Mouse (Mus musculus): ENCODE measurements at regions not wholly inside any gene's neighbourhood (a gene's known extent, or its start where the extent isn't known, plus 50 kb on each side); places are given as distances from the start of the nearest gene placed in this dataset.
A peak's percentile ranks its signal among the peaks of the same experiment; 100 is the strongest.

DNA sequence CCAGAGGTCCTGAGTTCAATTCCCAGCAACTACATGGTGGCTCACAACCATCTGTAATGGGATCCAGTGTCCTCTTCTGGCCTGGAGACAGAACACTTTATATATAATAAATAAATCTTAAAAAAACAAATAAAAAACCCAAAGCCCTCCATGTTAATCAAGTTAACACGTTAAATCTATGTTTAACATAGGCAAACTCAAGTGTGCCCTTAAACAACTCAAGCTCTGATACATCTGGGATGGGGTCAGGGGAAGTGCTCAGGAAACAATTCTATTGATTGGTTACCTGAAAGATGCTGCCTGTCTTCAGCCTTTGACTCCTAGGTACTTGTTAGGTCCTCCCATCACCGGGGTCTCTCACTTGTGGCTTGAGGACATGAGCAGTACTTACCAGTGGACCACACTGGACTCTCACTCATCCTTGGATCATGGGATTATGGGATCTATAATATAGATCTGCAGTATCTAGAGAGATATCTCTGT, 89.1 kb upstream of the Cpm start:
- Histone ChIP-seq H3K27me3 (ENCODE audit: low read depth, poor library complexity, severe bottlenecking) (no peaks in the 10 kb centered on the region), H3K4me3 (no peak overlapping the region), H3K9me3 (replicated peaks) (no peaks in the 10 kb centered on the region), H3K4me1 (peaks cover 23% of the 10 kb centered on the region), H3K27ac (no peak overlapping the region), H3K36me3 (no peaks in the 10 kb centered on the region)
- DNase-seq (ENCODE audit: low spot score): no peak
- WGBS: 95% methylated on average over 2 of the region's 2 CpGs

DNA sequence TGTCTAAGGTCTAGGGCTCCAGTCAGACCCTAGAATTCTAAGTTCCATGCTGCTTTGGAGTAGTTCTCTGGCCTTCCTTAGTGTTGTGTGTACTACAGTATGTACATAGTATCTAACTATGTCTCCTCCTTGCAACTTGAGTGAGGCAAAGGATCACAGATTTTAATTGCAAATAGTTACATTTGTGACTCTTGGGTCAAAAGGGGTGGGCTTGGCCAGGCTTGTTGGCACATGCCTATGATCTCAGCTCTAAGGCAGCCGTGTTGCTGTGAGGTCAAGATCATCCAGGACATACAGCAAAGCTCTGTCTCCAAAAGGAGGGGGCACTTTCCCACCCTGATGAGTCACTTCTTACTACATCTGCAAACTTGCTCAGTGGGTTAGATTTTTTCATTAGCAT, 89.8 kb upstream of the Cpm start:
- peaks cover 18% of the 10 kb centered on the region for H3K4me1 ChIP-seq
- 80% methylated on average over 1 of the region's 1 CpGs for WGBS
- no peak overlapping the region for H3K27ac ChIP-seq
- H3K9me3 ChIP-seq (replicated peaks): no peaks in the 10 kb centered on the region
- DNase-seq (ENCODE audit: low spot score): no peak
- no peaks in the 10 kb centered on the region for H3K36me3 ChIP-seq
- no peak overlapping the region for H3K4me3 ChIP-seq
- no peaks in the 10 kb centered on the region for H3K27me3 ChIP-seq (ENCODE audit: low read depth, poor library complexity, severe bottlenecking)

DNA sequence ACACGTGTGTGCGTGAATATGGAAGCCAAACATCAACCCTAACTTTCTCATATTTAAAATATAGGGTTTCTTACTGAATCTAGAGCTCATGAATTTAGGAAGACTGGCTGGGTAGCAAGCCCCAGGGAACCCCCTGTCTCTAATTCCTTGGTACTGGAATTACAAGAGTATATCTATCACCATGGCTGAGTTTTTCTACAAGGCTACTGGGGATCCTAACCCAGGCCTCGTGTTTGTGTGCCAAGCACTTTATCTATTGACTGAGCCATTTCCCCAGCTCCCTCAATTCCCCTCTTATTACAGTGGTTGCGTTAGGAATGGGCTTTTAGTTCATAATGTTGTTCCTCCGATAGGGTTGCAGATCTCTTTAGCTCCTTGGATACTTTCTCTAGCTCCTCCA, 90.6 kb upstream of the Cpm start:
- Histone ChIP-seq H3K27ac (no peak overlapping the region), H3K36me3 (no peaks in the 10 kb centered on the region), H3K27me3 (ENCODE audit: low read depth, poor library complexity, severe bottlenecking) (no peaks in the 10 kb centered on the region), H3K4me3 (no peak overlapping the region), H3K9me3 (replicated peaks) (no peaks in the 10 kb centered on the region), H3K4me1 (peaks cover 10% of the 10 kb centered on the region)
- DNase-seq (ENCODE audit: low spot score): no peak
- WGBS: 87% methylated on average over 5 of the region's 5 CpGs

- DNase-seq (ENCODE audit: low spot score): no peak
- peaks cover 8% of the 10 kb centered on the region for H3K4me1 ChIP-seq
- WGBS: 94% methylated on average over 15 of the region's 15 CpGs
- H3K27me3 ChIP-seq (ENCODE audit: low read depth, poor library complexity, severe bottlenecking): no peaks in the 10 kb centered on the region
- H3K36me3 ChIP-seq: no peaks in the 10 kb centered on the region
- no peaks in the 10 kb centered on the region for H3K9me3 ChIP-seq (replicated peaks)
- no peak overlapping the region for H3K4me3 ChIP-seq
- no peak overlapping the region for H3K27ac ChIP-seq
These were observed 92.3 kb upstream of the Cpm start for GRCm38 (mm10) chr10:117536769-117537599.

DNA sequence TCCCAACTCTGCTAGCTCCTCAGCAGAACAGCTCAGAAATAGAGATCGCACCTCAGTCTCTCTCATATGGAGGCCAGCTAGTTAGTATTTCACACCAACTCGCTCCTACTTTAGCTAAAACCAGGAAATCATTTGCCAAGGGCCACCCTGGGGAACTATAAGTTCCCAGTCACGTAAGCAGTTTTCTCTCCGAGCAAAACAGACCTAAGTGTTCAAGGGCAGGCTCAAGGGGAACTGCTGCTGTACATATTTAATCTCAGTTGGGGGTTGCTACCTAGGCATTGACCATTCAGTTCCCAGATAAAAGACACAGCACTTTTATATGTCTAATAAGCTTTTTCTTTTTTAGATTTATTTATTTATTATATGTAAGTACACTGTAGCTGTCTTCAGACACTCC, 93.5 kb upstream of the Cpm start:
- WGBS: 87% methylated on average over 4 of the region's 4 CpGs
- Histone ChIP-seq H3K4me3 (no peak overlapping the region), H3K36me3 (no peaks in the 10 kb centered on the region), H3K4me1 (peaks cover 12% of the 10 kb centered on the region), H3K27ac (no peak overlapping the region), H3K9me3 (replicated peaks) (no peaks in the 10 kb centered on the region), H3K27me3 (ENCODE audit: low read depth, poor library complexity, severe bottlenecking) (no peaks in the 10 kb centered on the region)
- DNase-seq (ENCODE audit: low spot score): no peak

- 94% methylated on average over 12 of the region's 12 CpGs for WGBS
- no peak for DNase-seq (ENCODE audit: low spot score)
- Histone ChIP-seq H3K27me3 (ENCODE audit: low read depth, poor library complexity, severe bottlenecking) (no peaks in the 10 kb centered on the region), H3K9me3 (replicated peaks) (no peaks in the 10 kb centered on the region), H3K4me3 (no peak overlapping the region), H3K36me3 (no peaks in the 10 kb centered on the region), H3K27ac (no peak overlapping the region), H3K4me1 (peaks cover 19% of the 10 kb centered on the region)
These were observed 94.1 kb upstream of the Cpm start for GRCm38 (mm10) chr10:117534992-117535719.

GRCm38 (mm10) chr10:117534478-117534877, 94.8 kb upstream of the Cpm start:
- 92% methylated on average over 4 of the region's 4 CpGs for WGBS
- H3K36me3 ChIP-seq: no peaks in the 10 kb centered on the region

GRCm38 (mm10) chr10:117533541-117534386, 95.5 kb upstream of the Cpm start:
- Histone ChIP-seq H3K27ac (no peak overlapping the region), H3K36me3 (no peaks in the 10 kb centered on the region), H3K9me3 (replicated peaks) (no peaks in the 10 kb centered on the region), H3K4me1 (peaks cover 24% of the 10 kb centered on the region), H3K27me3 (ENCODE audit: low read depth, poor library complexity, severe bottlenecking) (no peaks in the 10 kb centered on the region), H3K4me3 (no peak overlapping the region)
- 90% methylated on average over 8 of the region's 8 CpGs for WGBS
- no peak for DNase-seq (ENCODE audit: low spot score)

More at GRCm38 (mm10) chr10:117534478-117534877, 94.8 kb upstream of the Cpm start:
- no peaks in the 10 kb centered on the region for H3K9me3 ChIP-seq (replicated peaks)
- H3K4me1 ChIP-seq: peaks cover 24% of the 10 kb centered on the region
- DNase-seq (ENCODE audit: low spot score): no peak
- H3K4me3 ChIP-seq: no peak overlapping the region
- H3K27me3 ChIP-seq (ENCODE audit: low read depth, poor library complexity, severe bottlenecking): no peaks in the 10 kb centered on the region
- H3K27ac ChIP-seq: no peak overlapping the region

- 93% methylated on average over 1 of the region's 1 CpGs for WGBS
- no peak for DNase-seq (ENCODE audit: low spot score)
- H3K4me3 ChIP-seq: no peak overlapping the region
- H3K4me1 ChIP-seq: peaks cover 24% of the 10 kb centered on the region
- H3K9me3 ChIP-seq (replicated peaks): no peaks in the 10 kb centered on the region
- no peaks in the 10 kb centered on the region for H3K27me3 ChIP-seq (ENCODE audit: low read depth, poor library complexity, severe bottlenecking)
- no peaks in the 10 kb centered on the region for H3K36me3 ChIP-seq
- H3K27ac ChIP-seq: no peak overlapping the region
These were observed 96.4 kb upstream of the Cpm start for GRCm38 (mm10) chr10:117532750-117533540.

GRCm38 (mm10) chr10:117531798-117532747, 97.2 kb upstream of the Cpm start:
- no peaks in the 10 kb centered on the region for H3K9me3 ChIP-seq (replicated peaks)
- peaks cover 24% of the 10 kb centered on the region for H3K4me1 ChIP-seq
- H3K4me3 ChIP-seq: no peak overlapping the region
- H3K27ac ChIP-seq: peak overlapping the region; percentile 57; the same call in 1 of the 2 replicates
- WGBS: 88% methylated on average over 17 of the region's 17 CpGs
- no peak for DNase-seq (ENCODE audit: low spot score)
- no peaks in the 10 kb centered on the region for H3K36me3 ChIP-seq
- no peaks in the 10 kb centered on the region for H3K27me3 ChIP-seq (ENCODE audit: low read depth, poor library complexity, severe bottlenecking)

GRCm38 (mm10) chr10:117530859-117531602, 98.3 kb upstream of the Cpm start:
- peaks cover 31% of the 10 kb centered on the region for H3K4me1 ChIP-seq

More at GRCm38 (mm10) chr10:117530859-117531602, 98.3 kb upstream of the Cpm start:
- no peaks in the 10 kb centered on the region for H3K27me3 ChIP-seq (ENCODE audit: low read depth, poor library complexity, severe bottlenecking)
- no peak for DNase-seq (ENCODE audit: low spot score)
- 0 out of 2 replicates have a peak overlapping the region, but pooled peaks have one; percentile 42 for H3K27ac ChIP-seq
- 88% methylated on average over 10 of the region's 10 CpGs for WGBS
- no peaks in the 10 kb centered on the region for H3K9me3 ChIP-seq (replicated peaks)
- H3K4me3 ChIP-seq: no peak overlapping the region
- no peaks in the 10 kb centered on the region for H3K36me3 ChIP-seq
